Mouse (Mus musculus) left cerebral cortex, postnatal 36 days (tissue): ENCODE results near the gene Slc43a1. TPM values are rescaled to one million over a fixed set of nuclear protein-coding genes. Genes with fewer than 3 reads are reported as not detected.
"Not testable (repeated sequence)": the region's sequence is repeated elsewhere in the genome, so short reads cannot be mapped to it uniquely, and the experiment has no call there.

Source experiments
- DNase-seq, 2 experiments: peaks; one replicate each; pipeline ENCODE4 v3.0.0; 2021 to 2022; ENCODE audit warnings: low spot score in 2 of 2, mixed read lengths in 1 of 2
- intact Hi-C: fragments of 180-260 bp; cut with DNase I; formaldehyde crosslinking; loops from one replicate; pipeline ENCODE4 v1.15.1; 2025
- total RNA-seq, 2 experiments: library from RNA; stranded (reverse); gene quantifications; 2 replicates each; pipeline ENCODE4 v1.2.3; 2021

Gene Slc43a1
- total RNA-seq, 2 experiments from 2014 or later = 0.25 to 0.32 TPM

DNA sequence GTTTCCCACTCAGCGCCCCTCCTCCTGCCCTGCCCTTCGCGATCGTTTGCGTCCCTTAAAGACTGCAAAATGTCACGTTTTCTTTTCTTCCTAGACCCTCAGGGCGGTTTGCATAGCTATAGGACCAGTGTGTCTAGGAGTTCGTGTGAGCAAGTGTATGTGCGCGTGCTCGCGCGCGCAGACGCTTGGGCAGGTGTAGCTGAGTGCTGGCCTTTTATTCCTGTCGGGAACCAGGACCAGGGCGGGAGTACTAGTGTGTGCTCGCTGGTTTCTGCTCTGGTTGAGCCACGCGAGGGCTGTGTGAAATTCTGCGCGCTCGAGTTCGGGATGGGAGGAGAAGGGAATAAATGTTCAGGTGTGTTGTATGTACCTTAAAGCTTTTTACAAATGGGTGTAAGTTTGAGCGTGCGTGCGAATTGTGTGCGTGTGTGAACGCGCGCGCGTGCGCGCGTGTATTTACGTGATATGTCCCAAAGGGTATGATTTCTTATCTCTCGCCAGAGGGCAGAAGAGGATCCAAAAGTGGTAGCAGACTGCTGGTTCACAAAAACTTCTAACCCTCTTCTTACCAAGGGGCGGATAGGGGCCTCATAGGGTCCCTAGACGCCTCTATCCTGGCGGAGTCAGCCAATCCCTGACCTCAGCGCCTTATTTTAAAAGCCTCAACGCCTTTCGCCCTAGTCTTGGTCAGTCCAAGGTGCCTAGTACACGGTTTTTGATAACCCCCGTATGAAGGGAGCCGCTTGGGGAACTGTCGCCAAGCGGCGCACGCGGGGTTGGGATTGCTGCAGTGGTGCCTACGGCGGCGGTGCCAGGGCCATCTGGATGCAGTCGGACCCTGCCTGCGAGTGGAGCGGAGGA, 49.0 kb downstream of the Slc43a1 start:
- intact Hi-C loops = loop anchor here (2.0 to 5.0 kb wide), 4 partner anchors 19 to 160 kb away; partner anchors contain the start of gene Tnks1bp1
- DNase-seq = peak in 1 of 2 experiments; percentile 62

DNA sequence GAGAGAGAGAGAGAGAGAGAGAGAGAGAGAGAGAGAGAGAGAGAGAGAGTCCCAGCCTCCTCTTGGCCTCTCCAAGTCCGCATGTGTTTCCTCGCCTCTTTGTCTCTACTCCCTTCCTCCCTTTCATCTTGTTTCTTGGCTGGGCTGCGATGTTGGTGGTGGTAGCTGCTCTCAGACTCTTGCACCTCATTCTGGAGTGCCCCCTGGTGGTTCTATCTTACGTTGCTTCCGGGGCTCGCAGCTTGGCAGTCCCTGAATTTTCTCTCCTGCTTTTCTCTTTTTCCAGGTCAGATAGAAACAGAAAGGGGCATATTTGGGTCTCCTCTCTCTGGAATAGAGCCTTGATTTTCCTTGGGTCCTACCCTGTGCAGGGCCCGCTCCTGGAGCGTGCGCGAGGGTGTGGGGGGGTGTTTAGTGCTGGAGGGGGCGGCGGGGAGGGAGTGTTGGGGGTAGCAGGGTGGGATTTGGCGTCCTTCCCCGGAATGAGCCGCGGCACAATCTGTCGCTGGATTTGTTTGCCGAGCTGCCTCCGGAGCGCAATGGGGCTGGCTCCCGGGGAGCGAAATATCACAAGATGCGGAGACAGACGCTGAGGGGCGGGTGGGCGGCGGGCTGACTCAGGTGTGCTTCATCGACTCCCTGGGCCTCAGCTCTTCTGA, 50.1 kb downstream of the Slc43a1 start:
- intact Hi-C loops = loop anchor here (2.0 to 5.0 kb wide), 4 partner anchors 20 to 159 kb away; partner anchors contain the start of gene Tnks1bp1
- peak; percentile 79 to 80 for DNase-seq

DNA sequence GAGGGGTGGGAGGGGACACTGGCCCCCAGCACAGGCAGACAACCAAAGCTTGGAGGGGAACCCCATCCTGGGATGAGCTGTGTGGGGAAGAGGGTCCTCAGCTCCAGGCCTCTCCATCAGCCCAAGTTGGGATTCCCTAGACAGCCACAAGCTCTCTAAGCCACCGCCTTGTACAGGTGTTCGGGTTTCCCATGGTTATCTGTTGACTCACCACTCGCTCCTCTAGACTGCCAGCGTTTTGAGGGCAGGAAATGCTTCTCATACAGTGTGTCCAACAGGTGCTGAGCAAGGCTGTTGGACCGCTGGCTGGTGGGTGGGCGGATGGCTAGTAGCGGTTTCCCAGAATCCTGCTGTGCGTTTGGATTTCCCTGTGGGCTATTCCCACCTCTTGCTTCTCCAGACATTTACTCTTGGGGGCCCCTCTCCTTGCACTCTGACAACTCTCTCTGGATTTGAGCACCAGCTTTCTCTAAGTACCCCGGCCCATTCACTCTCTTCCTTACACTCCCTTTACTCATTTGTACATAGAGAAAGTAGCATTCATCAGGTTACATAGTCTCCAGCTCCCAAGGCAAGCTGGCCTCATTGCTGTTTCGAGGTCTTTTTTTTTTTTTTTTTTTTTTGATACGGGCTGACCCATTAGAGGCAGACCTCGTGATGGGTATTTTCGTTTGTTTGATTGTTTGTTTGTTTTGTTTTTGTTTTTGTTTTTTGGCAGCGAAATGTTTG, 50.8 kb downstream of the Slc43a1 start:
- intact Hi-C loops = loop anchor here (2.0 to 5.0 kb wide), 5 partner anchors 21 to 158 kb away; partner anchors contain the start of gene Tnks1bp1
- DNase-seq = no peak

DNA sequence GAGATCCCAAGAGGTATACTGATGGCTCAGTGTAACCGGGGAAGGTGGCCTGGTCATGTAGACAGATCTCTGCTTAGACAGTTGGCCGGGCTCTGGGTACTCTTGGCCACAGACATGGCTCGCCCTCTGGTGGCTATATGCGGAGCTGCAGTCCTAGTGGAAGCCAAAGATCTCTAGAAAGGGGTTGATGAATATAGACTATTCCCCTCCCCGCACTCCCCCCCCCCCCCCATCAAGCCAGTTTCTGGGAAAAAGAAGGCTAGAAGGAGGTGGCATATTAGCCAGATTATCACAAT, 51.3 kb downstream of the Slc43a1 start:
- DNase-seq = no peak
- intact Hi-C loops = loop anchor here (5.0 kb wide), 1 partner anchor 112 kb away; no protein-coding TSS in a partner anchor

DNA sequence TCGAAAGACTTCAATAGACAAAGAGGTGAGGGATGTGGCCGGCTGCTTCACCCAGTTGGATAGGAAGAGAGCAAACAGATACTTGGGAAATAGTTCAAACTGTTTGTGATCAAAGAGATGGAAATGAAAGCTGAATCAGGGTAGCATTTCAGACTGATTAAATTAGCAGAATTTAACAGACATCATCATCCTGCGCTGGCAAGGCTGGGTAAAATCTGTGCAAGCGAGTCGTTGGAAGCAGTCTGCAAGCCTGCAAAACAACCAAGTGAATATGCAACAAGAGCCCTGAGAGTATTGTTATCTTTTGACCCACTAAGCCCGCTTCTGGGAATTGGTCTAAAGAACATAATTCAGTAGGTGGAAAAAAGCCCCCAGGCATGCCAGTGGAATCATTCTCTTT, 54.7 kb downstream of the Slc43a1 start:
- intact Hi-C loops = loop anchor here (5.0 kb wide), 1 partner anchor 109 kb away; no protein-coding TSS in a partner anchor
- no peak for DNase-seq

DNA sequence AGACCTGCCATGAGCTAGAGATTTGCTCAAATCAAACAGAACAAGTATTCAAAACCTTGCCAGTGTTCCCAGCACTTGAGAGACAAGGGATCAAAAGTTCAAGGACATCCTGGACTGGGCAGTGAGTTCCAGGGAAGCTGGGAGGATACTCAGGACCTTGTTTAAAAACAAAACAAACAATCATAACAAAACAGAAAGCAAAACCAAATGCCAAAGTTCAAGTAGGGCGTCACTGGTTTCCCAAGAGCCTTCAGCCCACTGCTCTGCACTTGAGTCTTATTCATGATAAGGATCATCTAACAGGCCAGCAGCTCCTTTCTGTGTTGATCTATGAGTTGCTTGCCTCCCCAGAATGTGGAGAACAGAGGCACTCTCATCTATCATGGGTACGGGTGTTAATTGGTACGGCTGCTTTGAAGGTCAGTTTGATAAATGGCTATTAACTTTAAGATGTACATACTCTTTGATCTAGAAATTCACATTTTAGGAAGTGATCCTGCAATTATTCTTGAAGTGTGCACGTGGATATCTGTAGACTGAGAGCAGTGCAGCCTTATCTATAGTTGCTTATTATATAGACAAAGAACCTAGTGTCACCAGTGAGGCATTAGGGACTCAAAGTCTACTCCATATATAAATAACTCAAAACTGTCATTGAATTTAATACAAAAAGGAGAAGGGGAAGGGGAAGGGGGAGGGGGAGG, 57.0 kb downstream of the Slc43a1 start:
- DNase-seq = no peak
- intact Hi-C loops = no loop called here

DNA sequence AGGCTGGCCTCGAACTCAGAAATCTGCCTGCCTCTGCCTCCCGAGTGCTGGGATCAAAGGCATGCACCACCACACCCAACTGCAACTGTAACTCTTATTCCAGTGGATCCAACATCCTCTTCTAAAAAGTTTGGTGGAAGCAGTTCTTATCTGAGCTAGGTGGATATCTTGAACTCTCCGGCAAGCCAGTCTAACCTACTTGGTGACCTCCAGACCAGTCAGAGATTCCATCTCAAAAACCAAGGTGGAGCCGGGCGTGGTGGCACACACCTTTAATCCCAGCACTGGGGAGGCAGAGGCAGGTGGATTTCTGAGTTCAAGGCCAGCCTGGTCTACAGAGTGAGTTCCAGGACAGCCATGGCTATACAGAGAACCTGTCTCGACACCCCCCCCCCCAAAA, 58.0 kb downstream of the Slc43a1 start:
- DNase-seq, intact Hi-C loops: not testable (repeated sequence)

DNA sequence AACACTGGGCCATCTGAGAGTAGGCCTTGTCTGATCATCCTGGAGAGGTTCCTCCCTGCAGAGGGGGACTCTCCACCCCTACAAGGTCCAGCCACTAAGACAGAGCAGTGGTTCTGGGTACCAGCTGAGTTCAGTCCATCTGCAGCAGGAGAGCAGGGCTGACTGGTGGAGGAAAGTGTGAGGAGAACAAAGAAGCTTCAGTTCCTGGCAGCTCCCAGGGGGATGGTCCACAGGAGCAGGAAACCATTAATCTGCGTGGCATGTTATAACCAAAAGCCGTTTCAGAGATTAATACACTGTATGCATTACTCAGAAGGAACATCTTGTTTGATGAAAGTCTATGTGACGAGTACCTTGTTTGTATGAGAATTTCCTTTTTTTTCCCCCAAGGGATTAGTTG, 74.1 kb downstream of the Slc43a1 start:
- intact Hi-C loops = no loop called here
- DNase-seq = no peak

Other genes with a start within 250 kb of the Slc43a1 start
- gene Ctnnd1, start 188.1 kb upstream of the Slc43a1 start, total RNA-seq = 10 to 100 TPM; 56.8 to 66.1 TPM
- not detected for gene Btbd18, start 179.8 kb upstream of the Slc43a1 start, total RNA-seq
- 10 to 100 TPM; 35.5 to 41.2 TPM for gene Selenoh, start 168.1 kb upstream of the Slc43a1 start, total RNA-seq
- gene Gm28635, start 160.8 kb upstream of the Slc43a1 start, total RNA-seq = 1 to 10 TPM; 6.0 to 8.1 TPM
- 10 to 100 TPM; 27.2 to 31.9 TPM for gene Med19, start 160.4 kb upstream of the Slc43a1 start, total RNA-seq
- gene Tmx2, start 159.7 kb upstream of the Slc43a1 start, total RNA-seq = 100 to 1,000 TPM; 223 to 252 TPM
- gene Zdhhc5, start 123.7 kb upstream of the Slc43a1 start, total RNA-seq = 10 to 100 TPM; 42.1 to 48.9 TPM
- 10 to 100 TPM in 1 of 2 experiments, 1 to 10 TPM in 1; 6.6 to 10.5 TPM for gene Clp1, start 111.5 kb upstream of the Slc43a1 start, total RNA-seq
- 10 to 100 TPM; 65.8 to 94.6 TPM for gene Ypel4, start 104.8 kb upstream of the Slc43a1 start, total RNA-seq
- gene Gm19426, start 95.2 kb upstream of the Slc43a1 start, total RNA-seq = 1 to 10 TPM; 1.2 to 1.7 TPM
- 1 to 10 TPM; 5.3 to 7.7 TPM for gene Serping1, start 63.4 kb upstream of the Slc43a1 start, total RNA-seq
- 1 to 10 TPM; 5.2 to 5.5 TPM for gene Ube2l6, start 40.0 kb upstream of the Slc43a1 start, total RNA-seq
- not detected for gene Smtnl1, start 16.2 kb upstream of the Slc43a1 start, total RNA-seq
- 10 to 100 TPM; 53.8 to 55.9 TPM for gene Timm10, start 11.9 kb upstream of the Slc43a1 start, total RNA-seq
- 10 to 100 TPM; 90.0 to 92.0 TPM for gene Rtn4rl2, start 47.9 kb downstream of the Slc43a1 start, total RNA-seq
- gene Slc43a3, start 97.7 kb downstream of the Slc43a1 start, total RNA-seq = under 1 TPM; 0.29 to 0.32 TPM
- not detected for gene Prg2, start 141.6 kb downstream of the Slc43a1 start, total RNA-seq
- not detected for gene Prg3, start 149.4 kb downstream of the Slc43a1 start, total RNA-seq
- gene Ssrp1, start 198.4 kb downstream of the Slc43a1 start, total RNA-seq = 100 to 1,000 TPM in 1 of 2 experiments, 10 to 100 TPM in 1; 94.2 to 109 TPM
- 1 to 10 TPM; 1.6 to 2.3 TPM for gene P2rx3, start 198.6 kb downstream of the Slc43a1 start, total RNA-seq
- 100 to 1,000 TPM; 109 to 131 TPM for gene Tnks1bp1, start 209.2 kb downstream of the Slc43a1 start, total RNA-seq